Mouse (Mus musculus): ENCODE measurements at regions not wholly inside any gene's neighbourhood (a gene's known extent, or its start where the extent isn't known, plus 50 kb on each side); places are given as distances from the start of the nearest gene placed in this dataset.

DNA sequence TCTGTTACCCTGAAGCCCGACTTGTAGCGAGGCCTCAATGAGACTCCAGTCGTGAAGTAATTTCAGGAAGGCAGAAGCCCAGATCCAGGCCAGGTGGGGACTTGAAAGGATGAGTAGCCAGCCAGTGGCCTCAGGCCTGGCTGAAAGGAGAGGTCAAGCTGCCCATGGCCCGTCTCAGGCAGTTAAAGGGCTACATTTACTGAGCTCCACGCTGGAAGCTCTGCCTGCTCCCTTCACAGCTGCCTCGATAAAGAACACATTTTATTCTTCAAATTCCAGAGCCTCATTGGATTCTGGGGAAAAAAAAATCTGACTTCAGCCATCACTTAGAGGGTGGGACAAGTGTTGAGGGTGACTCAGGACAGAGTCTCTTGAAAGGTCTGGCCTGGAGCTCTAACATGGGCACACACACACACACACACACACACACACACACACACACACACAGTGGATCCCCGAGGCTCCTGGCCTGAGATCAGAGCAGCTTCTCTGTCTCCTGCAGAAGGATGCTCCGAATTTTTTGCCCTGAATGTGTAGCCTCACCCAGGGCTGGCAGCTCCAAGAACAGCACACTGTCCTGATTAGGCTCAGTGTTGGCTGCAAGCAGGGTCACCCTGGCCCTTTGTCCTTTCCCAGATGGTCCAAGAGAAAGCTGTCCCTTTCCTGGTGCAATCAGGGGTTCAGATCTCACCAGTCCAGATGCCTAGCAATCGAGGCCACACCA, 53.0 kb downstream of the Gadd45g start:
- in situ Hi-C loops (cut with MboI, MseI), result no loop called here

DNA sequence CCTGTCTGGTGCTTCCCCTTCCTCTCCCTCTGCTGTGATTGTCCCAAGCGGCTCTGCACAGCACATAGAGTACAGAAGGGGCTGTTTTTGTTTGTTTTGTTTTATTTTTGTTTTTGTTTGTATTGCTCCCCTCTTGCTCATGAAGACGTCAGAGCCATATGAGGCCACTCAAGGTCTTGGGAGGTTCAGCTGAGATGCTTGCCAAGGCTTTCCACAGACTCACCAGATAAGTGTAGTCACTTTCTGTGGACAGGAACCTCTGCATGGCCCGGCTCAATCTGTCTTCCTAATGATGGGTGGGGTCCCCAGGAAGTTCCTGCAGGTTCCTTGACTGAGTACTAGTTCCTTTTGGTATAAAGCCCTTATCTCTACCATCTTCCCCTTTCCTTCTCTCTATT, 53.6 kb downstream of the Gadd45g start:
- in situ Hi-C loops (cut with MboI, MseI), result no loop called here

DNA sequence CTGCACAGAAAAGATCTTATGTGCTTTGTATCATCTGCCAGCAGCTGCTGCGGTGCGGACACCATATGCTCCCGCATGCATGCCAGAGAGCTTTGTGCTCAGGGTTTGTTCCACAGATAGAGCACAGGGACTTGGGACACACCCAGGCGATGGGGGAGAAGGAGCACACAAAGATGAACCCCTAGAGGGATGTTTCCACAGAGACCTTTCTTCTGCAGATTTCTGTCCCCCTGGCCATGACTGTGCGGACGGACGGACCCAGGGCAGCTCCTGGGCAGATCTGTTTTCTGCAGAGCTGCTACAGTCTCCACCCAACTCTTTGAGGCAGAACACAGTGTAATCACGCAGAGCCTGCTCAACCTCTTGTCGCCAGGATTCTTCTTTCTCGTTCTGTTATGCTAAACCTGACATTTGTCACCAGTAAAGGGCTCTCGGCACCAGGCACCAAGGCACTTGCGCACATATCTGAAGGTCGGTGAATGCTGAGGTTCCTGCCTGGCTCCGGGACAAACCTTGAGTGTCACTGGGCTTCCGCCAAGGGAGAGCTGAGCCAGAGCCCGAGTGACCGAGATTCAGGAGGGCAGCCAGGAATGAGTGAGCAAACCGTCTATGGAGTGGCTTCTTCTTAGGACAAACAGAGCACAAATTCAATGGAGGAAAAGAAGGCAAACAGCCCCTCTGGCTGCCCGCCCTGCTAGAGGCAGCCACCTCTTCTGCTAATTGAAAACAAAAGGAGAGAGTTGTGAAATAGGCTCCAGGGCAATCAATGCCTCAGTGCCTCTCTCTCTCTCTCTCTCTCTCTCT, 56.2 kb downstream of the Gadd45g start:
- in situ Hi-C loops (cut with MboI, MseI), result no loop called here

DNA sequence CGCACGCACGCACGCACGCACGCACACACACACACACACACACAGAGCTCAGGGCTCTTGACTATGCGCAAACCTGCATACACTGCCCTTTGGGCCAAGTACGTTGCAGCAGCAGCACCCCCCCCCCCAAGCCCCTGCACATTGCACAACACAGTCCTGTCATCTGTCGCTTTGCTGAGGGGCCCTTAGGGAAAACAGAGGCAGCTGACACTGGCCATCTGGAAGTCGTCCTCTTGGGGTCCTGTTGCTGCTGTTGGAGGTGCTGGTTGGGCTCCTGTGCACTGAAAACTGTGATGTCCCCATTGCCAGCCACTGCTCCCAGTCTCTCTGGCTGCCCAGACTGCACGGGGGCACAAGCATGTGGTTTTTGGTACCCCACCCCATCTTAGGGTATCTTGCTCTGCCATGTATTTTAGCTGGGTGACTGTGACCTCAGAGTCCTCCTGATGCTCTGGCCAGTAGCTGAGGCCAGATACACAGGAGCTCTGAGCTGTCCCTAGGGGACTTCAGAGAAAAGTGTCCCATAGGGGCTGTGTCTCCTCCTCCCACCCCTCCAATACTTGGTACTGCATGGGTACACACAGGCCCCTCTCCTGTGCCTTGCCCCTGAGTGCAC, 57.0 kb downstream of the Gadd45g start:
- in situ Hi-C loops (cut with MboI, MseI), result no loop called here

DNA sequence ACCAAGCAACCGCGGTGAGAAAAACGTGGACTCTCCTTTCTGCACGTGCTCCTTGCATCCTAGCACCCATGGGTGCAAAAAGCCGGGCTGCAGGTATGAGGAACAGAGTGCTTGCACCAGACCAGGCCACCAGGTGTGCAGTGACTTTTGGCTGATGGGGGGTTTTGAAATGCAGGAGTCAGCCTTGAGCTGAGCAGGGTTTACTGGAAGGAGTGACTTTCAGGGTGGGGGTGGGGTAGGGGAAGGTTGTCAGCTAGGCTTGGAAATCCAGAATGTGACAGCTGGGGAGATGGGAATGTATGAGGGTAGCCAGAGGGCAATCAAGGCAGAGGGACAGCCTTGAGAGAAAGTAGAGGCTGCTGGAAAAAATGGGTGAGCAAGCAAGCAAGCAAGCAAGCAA, 58.8 kb downstream of the Gadd45g start:
- in situ Hi-C loops (cut with MboI, MseI), result no loop called here

DNA sequence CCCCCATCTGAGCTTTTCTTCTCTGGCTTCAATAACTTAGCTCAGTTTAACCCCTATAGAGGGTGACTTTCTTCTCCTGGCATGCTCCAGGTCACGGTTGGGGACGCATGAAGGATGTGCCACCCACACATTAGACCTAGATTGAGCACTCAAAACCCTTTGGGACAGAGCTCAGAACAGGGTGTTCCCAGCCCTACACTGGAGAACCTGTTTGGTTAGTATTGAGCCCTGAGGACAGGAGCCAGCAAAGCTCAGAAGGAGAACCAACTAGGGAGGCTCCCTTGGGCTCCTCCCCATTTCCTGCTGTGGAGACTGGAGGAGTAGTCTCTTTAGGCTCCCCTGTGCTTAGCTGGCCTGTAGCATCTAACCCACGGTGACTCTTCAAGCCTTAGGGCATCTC, 59.6 kb downstream of the Gadd45g start:
- in situ Hi-C loops (cut with MboI, MseI), result no loop called here

DNA sequence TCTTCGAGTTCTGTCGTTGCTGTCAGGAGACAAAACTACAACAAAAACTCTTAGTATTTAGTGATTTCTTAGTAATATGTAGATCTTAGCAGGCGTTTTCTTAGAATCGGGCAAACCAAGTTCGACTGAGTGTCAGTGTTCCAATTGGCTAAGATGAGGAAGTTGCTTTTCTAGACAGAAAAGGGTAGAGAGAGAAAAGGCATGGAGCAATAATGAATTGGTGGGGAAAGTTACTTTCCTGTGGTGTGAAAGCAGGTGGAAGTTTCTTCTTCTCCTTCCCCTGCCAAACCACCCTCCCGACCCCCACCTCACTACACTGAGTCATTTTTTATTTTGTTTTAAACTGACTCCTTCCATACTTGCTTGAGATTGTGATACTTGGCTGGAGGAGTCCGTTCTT, 62.0 kb downstream of the Gadd45g start:
- in situ Hi-C loops (cut with MboI, MseI), result no loop called here

DNA sequence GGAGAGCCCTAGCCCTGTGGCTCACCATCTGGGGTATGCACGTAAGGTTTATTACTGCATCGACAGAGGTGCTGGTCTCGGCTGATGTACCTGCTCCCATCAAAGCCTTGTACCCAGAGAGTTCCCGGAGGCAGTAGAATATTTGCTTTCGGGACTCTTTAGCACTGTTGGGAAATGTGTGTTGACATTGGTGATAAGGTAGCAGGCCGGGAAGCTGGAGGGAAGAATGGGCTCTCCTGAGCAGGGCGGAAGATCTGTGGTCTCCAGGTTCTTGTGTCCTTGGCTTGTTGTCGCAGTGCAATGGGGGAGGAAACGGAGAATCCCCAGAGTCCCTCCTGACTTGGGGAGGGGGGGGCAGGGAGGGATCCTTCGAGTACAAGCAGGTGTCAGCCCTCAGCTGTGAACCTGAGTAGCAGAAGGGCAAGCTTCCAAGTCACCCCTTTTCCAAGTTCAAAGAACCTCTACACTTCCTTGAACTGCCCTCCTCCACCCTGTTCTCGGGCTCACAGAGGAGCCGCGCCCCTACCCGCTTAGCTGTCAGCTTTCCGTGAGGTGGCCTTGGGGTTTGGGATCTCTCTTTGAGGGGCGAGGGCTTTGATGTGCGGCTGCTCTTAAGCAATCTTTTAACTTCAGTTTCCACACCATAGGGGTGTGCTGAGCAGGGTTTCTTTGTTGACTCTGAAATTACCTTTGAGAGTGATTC, 65.0 kb downstream of the Gadd45g start:
- in situ Hi-C loops (cut with MboI, MseI), result no loop called here

DNA sequence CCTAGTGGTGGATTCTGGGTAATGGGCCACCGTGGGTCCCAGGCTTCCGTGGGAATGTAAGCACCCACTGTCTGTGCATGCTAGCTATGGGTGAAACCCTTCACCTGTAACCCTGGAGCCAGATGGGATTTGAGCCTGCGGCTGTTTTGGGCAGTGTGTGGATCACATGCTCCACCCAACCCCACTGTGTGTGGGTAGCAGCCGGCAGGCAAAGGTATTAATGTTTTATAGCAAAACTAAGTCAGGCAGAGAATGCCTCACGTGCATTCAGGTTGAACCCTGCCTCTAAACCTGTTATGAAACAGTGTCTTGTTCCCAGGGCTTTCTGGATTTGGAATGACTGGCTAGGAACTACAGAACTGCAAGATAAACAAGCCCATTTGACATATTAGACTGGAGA, 66.0 kb downstream of the Gadd45g start:
- in situ Hi-C loops (cut with MboI, MseI), result no loop called here

DNA sequence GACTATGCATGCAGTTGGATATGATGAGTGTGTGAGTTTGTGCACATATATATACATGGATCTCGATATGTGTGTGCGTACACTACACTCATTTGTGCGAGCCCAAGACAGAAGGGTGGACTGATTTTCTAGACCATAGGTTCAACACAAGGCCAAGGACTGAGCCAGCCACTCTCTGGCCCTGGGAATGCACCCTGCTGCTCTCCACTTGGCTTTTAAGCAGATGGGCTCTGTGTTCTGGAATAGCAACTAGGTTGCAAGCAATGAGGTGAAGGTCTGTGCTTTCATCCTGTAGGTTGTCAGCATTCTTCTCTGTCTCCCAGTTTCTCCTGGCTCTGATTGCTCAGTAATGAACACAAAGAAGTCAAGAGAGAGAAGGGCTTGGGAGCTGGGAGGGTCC, 66.5 kb downstream of the Gadd45g start:
- in situ Hi-C loops (cut with MboI, MseI), result no loop called here

DNA sequence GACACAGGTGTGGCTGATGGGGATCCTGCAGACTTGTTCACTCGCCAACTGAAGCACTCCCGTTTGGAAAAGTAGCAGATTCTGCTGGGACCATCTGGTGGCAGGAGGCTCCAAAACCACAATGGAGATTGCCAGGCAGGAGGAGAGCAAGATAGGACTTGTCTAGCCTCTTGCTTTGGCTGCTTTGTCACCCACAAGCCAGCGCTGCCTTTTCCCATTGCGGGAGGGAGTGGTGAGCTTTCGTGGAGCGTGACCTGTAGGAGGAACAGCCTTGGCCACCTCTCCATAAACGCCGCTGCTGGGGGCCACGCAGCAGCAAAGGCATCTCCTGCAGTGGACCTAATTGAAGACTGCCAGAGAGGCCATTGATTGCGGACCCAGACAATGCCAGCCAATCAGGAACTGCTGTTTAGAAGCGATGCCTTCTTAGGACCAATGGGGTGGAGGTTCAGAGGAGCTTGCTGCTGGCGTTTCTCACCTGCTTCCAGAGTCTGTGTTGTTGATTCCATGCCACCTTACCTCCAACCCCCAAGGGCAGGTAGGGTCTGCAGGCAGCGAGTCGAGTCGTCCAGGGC, 70.3 kb downstream of the Gadd45g start:
- in situ Hi-C loops (cut with MboI, MseI), result no loop called here

DNA sequence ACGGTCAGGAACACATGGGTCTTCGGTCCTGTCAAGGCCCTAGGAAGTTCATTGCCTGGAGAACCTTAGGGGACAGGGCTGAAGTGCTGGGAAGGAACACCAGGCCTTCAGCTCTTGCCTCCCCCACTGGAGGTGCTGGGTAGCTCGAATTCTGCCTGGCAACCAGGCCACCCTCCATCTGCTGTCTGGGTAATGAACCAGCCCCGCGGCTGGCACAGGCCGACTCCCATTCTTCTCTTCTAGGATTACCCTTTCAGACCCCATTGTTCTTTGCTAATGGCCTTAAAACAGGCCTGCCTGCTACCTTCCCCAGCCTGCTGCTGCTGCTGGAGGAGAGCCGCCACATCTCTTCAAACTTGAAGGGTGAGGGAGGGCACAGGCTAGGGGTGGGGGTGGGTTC, 71.2 kb downstream of the Gadd45g start:
- in situ Hi-C loops (cut with MboI, MseI), result no loop called here

DNA sequence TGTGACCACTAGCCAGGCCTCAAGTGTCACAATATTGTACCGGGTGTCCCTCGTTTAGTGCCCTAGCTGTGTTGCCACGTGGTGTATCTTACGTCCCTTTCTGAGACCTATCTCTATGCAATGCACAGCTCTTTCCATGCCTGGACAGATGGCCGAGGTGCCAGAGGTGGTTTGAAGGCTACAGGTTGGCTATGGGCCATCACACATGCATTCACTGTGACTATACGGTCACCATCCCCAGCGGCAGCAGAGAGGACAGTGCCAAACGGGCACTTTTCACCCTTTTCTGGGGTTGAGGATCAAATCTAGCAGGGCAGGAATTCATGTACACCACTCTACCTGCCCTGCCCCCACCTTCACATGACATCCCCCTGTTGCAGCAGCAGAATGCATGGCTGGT, 71.6 kb downstream of the Gadd45g start:
- in situ Hi-C loops (cut with MboI, MseI), result no loop called here

DNA sequence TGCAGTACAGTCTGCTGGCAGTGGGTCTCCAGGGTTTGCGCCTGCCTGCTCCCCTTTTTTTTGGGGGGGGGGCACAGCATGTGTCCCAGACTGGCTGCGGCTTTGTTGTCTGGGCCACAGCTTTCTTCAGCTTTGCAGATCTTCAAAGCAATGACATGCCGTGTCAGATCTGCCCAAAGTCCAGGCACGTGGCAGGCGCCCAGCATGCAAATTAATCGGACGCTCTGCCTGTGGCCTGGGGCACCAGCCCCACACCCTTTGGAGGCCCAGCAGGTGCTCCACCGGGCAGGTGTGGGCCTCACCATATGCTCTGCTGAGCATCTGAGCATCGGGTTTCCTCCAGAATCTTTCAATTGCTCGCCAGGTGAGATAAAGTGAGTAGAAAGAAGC, 72.3 kb downstream of the Gadd45g start:
- in situ Hi-C loops (cut with MboI, MseI), result no loop called here

DNA sequence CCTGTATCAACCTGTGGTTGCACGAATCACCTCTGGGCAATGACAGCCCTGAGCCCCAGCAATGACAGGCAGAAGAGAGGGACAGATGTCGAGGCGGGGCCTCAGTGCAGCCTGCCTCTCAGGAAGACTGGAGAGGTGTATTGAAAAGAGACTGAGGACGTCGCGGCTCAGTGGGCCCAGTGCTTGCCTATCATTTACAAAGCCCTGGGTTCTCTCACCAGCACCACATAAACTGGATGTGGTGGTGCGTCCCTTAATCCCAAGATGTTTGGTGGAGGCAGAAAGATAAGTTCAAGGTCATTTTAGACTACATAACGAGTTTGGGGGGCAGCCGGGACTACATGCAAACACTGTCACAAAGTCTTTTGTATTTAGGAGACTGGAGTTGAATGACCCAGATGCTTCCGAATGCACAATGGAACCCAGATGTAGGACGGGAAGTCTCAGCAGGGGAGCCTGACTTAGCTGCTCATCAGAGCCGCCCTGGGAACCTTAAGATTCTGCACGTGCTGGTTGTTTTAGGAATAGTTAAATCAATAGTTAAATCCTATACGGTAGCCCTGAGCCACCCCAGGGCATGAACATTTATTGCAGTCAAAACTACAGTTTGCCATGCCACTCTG, 72.8 kb downstream of the Gadd45g start:
- in situ Hi-C loops (cut with MboI, MseI), result no loop called here

DNA sequence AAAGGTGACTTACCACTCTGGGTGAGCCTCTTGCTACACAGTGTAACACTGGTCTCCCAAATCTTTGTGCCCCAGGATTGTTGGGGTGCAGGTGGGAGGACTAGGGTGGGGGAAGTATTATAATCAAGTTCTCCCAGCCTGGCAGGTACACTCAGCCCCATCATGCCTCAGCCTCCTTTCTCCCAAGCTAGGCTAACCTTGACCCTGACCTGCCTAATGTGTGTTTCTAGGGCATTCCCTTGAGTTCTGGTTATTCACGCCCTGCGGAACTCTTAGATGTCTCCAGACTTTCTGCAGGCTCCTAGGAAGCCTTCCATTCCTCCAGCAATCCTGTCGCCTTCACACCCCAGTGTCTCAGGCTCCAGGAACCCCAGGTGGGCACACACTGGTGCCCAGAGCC, 73.5 kb downstream of the Gadd45g start:
- in situ Hi-C loops (cut with MboI, MseI), result no loop called here

DNA sequence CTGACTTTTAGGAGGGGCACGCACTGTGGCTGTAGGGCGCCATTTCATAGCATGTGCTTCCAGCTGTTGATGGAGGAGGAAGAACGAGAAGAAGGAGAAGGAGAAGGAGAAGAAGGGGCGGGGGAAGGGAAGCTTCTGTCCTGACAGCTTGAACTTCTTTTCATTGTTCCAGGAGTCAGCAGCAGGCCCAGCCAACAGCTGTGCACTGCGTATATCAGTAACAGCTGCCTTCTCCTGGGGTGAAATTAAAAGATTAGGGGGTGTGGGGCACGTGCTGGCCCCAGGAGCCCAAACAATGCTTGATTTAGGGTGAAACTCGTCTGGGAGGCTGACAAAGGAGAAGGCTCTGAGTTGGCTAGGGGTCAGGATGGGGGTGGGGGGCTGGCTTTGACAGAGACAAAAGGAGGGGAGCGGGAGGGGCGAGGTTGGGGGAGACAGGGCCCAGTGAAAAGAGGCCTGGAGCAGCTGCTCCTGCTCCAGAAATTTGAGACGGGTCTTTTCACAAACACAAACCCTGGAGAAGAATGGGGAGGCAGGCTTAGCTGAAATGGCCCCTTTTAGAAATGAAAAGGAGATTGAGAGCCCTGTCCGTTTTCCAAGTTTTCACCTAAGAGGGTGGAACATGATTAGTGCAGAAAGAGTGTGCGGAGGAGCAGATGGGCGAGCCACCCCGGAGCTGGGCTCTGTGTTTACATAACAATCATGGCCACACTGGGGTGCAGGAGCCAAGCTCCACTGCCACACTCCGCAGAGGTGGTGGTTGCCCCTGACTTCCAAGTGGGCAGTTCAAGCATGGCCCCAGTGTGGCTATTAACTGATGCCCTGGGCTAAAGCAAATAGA, 74.3 kb downstream of the Gadd45g start:
- in situ Hi-C loops (cut with MboI, MseI), result no loop called here

DNA sequence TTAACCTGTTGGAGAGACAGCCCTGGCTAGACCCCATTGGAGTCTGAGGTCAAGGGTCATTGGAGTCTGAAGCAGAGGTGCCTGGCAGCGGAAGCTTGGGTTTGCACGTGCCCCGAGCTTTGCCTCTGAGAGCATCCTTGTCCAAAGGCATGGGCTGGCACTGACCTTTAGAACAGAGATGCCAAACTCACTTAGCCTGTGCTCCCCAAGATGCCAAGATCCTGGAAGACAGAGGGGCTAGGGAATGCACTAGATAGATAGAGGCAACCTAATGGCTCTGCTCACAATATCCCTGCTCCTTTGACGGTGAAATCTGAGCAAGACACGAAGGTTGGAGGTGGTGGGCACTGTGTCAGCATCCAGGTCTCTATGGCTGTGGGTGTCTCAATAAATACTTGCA, 75.1 kb downstream of the Gadd45g start:
- in situ Hi-C loops (cut with MboI, MseI), result no loop called here

DNA sequence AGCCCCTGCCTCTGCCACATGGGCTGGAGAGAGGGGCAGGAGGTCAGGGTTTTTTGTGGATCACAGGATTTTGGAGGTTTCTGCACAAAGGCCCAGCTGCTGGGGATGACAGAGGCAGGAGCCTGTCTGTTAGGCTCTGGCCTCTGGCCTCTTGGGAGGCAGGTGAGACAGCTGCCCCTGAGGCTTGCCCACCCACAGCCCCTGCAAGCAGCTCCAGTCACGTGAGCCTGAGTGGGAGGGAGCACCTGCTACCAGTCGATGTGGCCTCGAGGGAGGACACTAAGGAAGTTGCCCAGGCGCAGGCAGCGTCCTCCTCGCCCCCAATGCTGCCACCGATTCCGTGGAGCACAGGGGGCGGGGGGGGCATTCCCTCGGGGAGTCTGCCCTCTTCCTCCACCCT, 80.3 kb downstream of the Gadd45g start:
- in situ Hi-C loops (cut with MboI, MseI), result no loop called here

DNA sequence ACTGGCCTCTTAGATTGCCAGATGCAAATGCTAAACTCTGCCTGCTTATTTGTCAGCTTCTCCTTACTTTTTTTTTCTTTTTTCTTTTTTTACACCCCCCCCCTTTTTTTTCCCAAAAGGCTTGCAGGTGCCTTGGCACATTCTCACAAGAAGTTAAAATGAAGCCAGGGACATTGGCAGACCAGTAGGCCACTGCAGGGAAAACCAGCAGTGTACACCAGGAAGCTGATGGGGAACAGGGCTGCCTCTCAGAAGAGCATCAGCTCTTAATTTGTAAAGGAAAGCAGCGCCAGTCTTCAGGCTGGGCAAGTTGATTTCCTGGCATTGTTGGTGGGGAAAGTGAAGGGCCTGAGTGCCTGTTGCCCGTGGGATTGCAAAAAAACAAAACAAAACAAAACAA, 83.3 kb downstream of the Gadd45g start:
- in situ Hi-C loops (cut with MboI, MseI), result no loop called here

DNA sequence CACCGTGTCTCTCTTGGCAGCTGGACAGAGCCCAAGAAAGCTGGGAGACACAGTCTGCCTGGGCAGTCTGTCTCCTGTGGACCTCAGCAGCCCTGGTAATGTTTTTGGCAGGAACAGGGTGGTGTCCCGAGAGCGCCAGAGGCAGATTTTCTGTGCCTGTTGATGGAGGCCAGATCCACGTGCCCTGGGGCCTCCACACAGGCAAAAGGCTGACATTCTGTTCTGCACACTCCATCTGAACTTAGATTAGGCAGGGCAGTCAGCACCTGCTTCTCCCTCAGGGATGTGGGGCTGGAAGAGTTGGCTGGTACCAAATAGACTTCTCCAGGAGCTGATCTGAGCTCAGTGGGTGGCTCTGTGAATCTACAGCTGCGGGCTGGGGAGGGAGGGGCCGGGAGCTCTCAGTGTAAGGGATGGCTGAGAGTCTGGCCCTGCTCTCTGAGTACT, 83.8 kb downstream of the Gadd45g start:
- in situ Hi-C loops (cut with MboI, MseI), result no loop called here
